Mouse (Mus musculus) limb, embryonic 14.5 days (tissue): ENCODE results near the gene Fto. TPM values are rescaled to one million over a fixed set of nuclear protein-coding genes. Genes with fewer than 3 reads are reported as not detected.

ENCODE experiments used
- ATAC-seq: fragments of 200-750 bp; cut with Nextera tagmentation; 2 replicates; pipeline ENCODE4 v1.8.0; 2017; ENCODE audit warnings: low read depth, moderate number of reproducible peaks, moderate TSS enrichment; ENCODE audit not compliant: low FRiP score
- DNase-seq: peaks from one replicate; pipeline ENCODE4 v3.0.0-alpha.2; 2015; ENCODE audit warnings: low spot score
- H3K27ac ChIP-seq: fragments of 300-500 bp; sonication (generic); replicated peaks from 2 replicates; pipeline ENCODE4 v1.5.1; 2014; ENCODE audit warnings: low read depth, mild to moderate bottlenecking, low read length, moderate library complexity, mixed read lengths
- H3K27me3 ChIP-seq: fragments of 300-500 bp; sonication (generic); 2 replicates; pipeline ENCODE4 v1.6.1; 2014; ENCODE audit warnings: low read length, mixed read lengths; ENCODE audit not compliant: control insufficient read depth, insufficient read depth
- H3K36me3 ChIP-seq: fragments of 300-500 bp; sonication (generic); 2 replicates; pipeline ENCODE4 v1.6.1; 2014; ENCODE audit warnings: mild to moderate bottlenecking, low read length, moderate library complexity, mixed read lengths; ENCODE audit not compliant: control insufficient read depth, insufficient read depth
- H3K4me1 ChIP-seq: fragments of 300-500 bp; sonication (generic); 2 replicates; pipeline ENCODE4 v1.6.1; 2014; ENCODE audit warnings: antibody characterized with exemption, low read length, mixed read lengths; ENCODE audit not compliant: control insufficient read depth, insufficient read depth
- H3K4me2 ChIP-seq: fragments of 300-500 bp; sonication (generic); replicated peaks from 2 replicates; pipeline ENCODE4 v1.6.1; 2014; ENCODE audit warnings: low read depth, mild to moderate bottlenecking, low read length, moderate library complexity; ENCODE audit not compliant: severe bottlenecking
- H3K4me3 ChIP-seq: fragments of 300-500 bp; sonication (generic); replicated peaks from 2 replicates; pipeline ENCODE4 v1.5.1; 2014; ENCODE audit warnings: low read length
- H3K9ac ChIP-seq: fragments of 300-500 bp; sonication (generic); 2 replicates; pipeline ENCODE4 v1.6.1; 2014; ENCODE audit warnings: mild to moderate bottlenecking, low read depth, low read length, moderate library complexity; ENCODE audit not compliant: severe bottlenecking
- H3K9me3 ChIP-seq: fragments of 300-500 bp; sonication (generic); 2 replicates; pipeline ENCODE4 v1.6.1; 2016; ENCODE audit warnings: low read length; ENCODE audit not compliant: control insufficient read depth
- POLR2A ChIP-seq: fragments of 200-500 bp; IDR thresholded peaks from 2 replicates; pipeline ENCODE4 v1.8.0; 2012; ENCODE audit warnings: inconsistent platforms, mild to moderate bottlenecking, moderate library complexity, borderline replicate concordance; ENCODE audit not compliant: insufficient read depth, insufficient read length; ENCODE audit errors: extremely low read depth
- WGBS: fragments of 180-500 bp; shearing (Covaris S2); extraction: QIAGEN DNeasy Blood & Tissue Kit; methylation state at CpG from one replicate; pipeline ENCODE4 v1.1.7; 2014; 5-methylcytosine and 5-hydroxymethylcytosine counted together
- polyA plus RNA-seq, 2 experiments: library from polyadenylated mRNA; depleted of rRNA in 1 of 2; stranded (reverse) in 1 of 2; unstranded in 1 of 2; fragments of >200 nt; fragmentation: Nextera tagmentation in 1 of 2; extraction: Ambion mirVana in 1 of 2; gene quantifications; 2 replicates each; pipeline versions ENCODE4 v1.2.1 to v1.2.3; 2012 to 2014

Gene Fto
- polyA plus RNA-seq, 2 experiments, result 80.0 to 107 TPM

GRCm38 (mm10) chr8:91553387-91553786 is 240.1 kb downstream of the Fto start:
- Histone ChIP-seq H3K4me3 (no peak overlapping the region), H3K9me3 (no peaks in the 10 kb centered on the region), H3K9ac (no peak overlapping the region), H3K27ac (no peak overlapping the region), H3K4me1 (peaks cover 9% of the 10 kb centered on the region; the same call in 1 of the 2 replicates), H3K36me3 (0 out of 2 replicates have a peak, but pooled peaks cover 2% of the 10 kb centered on the region), H3K27me3 (no peaks in the 10 kb centered on the region), H3K4me2 (no peak overlapping the region)
- 48% methylated on average over 5 of the region's 5 CpGs for WGBS
- TF ChIP-seq POLR2A, result no peak
- DNase-seq (no peak), ATAC-seq (no peak)

- whole genome bisulfite sequencing, result 82% methylated on average over 5 of the region's 5 CpGs
- H3K4me1 ChIP-seq, result peaks cover 6% of the 10 kb centered on the region; the same call in 1 of the 2 replicates
- no peaks in the 10 kb centered on the region for H3K36me3 ChIP-seq
- H3K27ac ChIP-seq, result no peak overlapping the region
- no peak overlapping the region for H3K4me2 ChIP-seq
- no peak for ATAC-seq
- no peak for TF ChIP-seq POLR2A
- no peaks in the 10 kb centered on the region for H3K27me3 ChIP-seq
- no peaks in the 10 kb centered on the region for H3K9me3 ChIP-seq
- no peak overlapping the region for H3K9ac ChIP-seq
- no peak overlapping the region for H3K4me3 ChIP-seq
- no peak for DNase-seq
Observed at GRCm38 (mm10) chr8:91557041-91557587, 243.8 kb downstream of the Fto start.

GRCm38 (mm10) chr8:91558408-91558807 is 245.1 kb downstream of the Fto start:
- DNase-seq, result no peak
- Histone ChIP-seq H3K9ac (no peak overlapping the region), H3K4me2 (no peak overlapping the region), H3K9me3 (no peaks in the 10 kb centered on the region), H3K4me1 (0 out of 2 replicates have a peak, but pooled peaks cover 7% of the 10 kb centered on the region), H3K27ac (no peak overlapping the region), H3K4me3 (no peak overlapping the region), H3K27me3 (no peaks in the 10 kb centered on the region), H3K36me3 (no peaks in the 10 kb centered on the region)
- ATAC-seq, result no peak
- WGBS, result 43% methylated on average over 6 of the region's 6 CpGs
- no peak for TF ChIP-seq POLR2A

- Histone ChIP-seq H3K4me3 (no peak overlapping the region), H3K4me2 (no peak overlapping the region), H3K9me3 (no peaks in the 10 kb centered on the region), H3K36me3 (no peaks in the 10 kb centered on the region), H3K27ac (no peak overlapping the region), H3K27me3 (no peaks in the 10 kb centered on the region), H3K9ac (no peak overlapping the region), H3K4me1 (peaks cover 7% of the 10 kb centered on the region; the same call in 1 of the 2 replicates)
- DNase-seq (no peak), ATAC-seq (no peak)
- TF ChIP-seq POLR2A, result no peak
- 87% methylated on average over 6 of the region's 6 CpGs for WGBS
Observed at GRCm38 (mm10) chr8:91560017-91560591, 246.8 kb downstream of the Fto start.

GRCm38 (mm10) chr8:91561241-91561640 is 247.9 kb downstream of the Fto start:
- H3K4me1 ChIP-seq, result peaks cover 16% of the 10 kb centered on the region
- H3K9ac ChIP-seq, result no peak overlapping the region
- no peak for TF ChIP-seq POLR2A
- no peaks in the 10 kb centered on the region for H3K36me3 ChIP-seq
- H3K27ac ChIP-seq, result no peak overlapping the region
- DNase-seq (no peak), ATAC-seq (no peak)
- no peaks in the 10 kb centered on the region for H3K27me3 ChIP-seq
- H3K4me2 ChIP-seq, result no peak overlapping the region
- WGBS, result 74% methylated on average over 4 of the region's 4 CpGs
- no peak overlapping the region for H3K4me3 ChIP-seq
- H3K9me3 ChIP-seq, result no peaks in the 10 kb centered on the region

- no peaks in the 10 kb centered on the region for H3K9me3 ChIP-seq
- no peak overlapping the region for H3K4me3 ChIP-seq
- no peaks in the 10 kb centered on the region for H3K36me3 ChIP-seq
- no peaks in the 10 kb centered on the region for H3K27me3 ChIP-seq
- H3K4me1 ChIP-seq, result peaks cover 26% of the 10 kb centered on the region
- H3K27ac ChIP-seq, result no peak overlapping the region
- no peak overlapping the region for H3K9ac ChIP-seq
- WGBS, result 59% methylated on average over 7 of the region's 7 CpGs
- ATAC-seq (no peak), DNase-seq (no peak)
- H3K4me2 ChIP-seq, result no peak overlapping the region
- TF ChIP-seq POLR2A, result no peak
Observed at GRCm38 (mm10) chr8:91562600-91562999, 249.3 kb downstream of the Fto start.
